Mouse (Mus musculus) embryo, embryonic 10.5 days (tissue): ENCODE measurements around the gene Opcml.
A peak's percentile ranks its signal among the peaks of the same experiment; 100 is the strongest.

Source experiments
- DNase-seq: peaks from one replicate; pipeline ENCODE4 v3.0.0-alpha.2; 2015; ENCODE audit warnings: low spot score

The Opcml gene

GRCm38 (mm10) chr9:28160953-28161352, 370.4 kb downstream of the Opcml start:
- DNase-seq: no peak

- DNase-seq: no peak
These were observed 373.4 kb downstream of the Opcml start for GRCm38 (mm10) chr9:28163946-28164345.

DNA sequence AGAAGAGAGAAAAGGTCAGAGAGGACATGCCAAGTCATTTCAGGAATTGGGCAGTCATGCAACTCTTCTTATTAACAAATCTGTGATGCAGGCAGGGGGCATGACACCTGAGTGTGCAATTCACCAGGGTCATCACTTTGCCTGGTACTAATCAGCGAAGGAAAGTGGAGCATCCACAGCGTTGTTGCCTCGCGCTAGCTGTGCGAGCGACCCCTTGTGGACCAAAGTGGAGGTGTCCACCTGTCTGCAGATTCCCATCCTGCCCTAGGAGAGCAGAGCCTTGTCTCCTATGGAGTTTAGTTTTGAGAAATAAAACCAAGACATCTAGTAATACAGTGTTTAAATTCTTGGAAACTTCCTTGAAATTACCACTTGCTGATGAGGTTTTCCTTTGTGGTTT, 381.3 kb downstream of the Opcml start:
- DNase-seq: peak; percentile 65

- DNase-seq: no peak
These were observed 386.5 kb downstream of the Opcml start for GRCm38 (mm10) chr9:28177052-28177451.

GRCm38 (mm10) chr9:28178123-28178887, 387.7 kb downstream of the Opcml start:
- DNase-seq: no peak

DNA sequence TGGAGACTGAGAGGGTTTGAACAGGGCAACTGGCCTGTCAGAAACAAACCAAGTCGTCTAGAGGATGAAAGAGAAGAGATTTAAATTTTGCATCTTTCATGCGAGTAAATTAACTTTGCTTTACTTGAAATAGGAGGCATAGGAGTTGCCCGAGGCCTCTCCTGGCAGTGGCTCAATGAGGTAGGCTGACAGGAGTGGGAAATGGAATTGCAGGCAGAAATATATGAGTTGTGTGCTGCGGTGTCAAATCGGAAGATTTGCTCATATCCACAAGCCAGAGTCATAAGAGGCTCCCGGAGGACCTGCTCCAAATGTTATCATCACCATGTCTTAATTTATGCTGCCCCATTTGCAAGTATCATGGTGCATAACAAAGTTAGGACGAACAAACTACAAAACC, 391.3 kb downstream of the Opcml start:
- DNase-seq: no peak

- no peak for DNase-seq
These were observed 399.7 kb downstream of the Opcml start for GRCm38 (mm10) chr9:28190226-28190625.

GRCm38 (mm10) chr9:28190751-28191150, 400.2 kb downstream of the Opcml start:
- no peak for DNase-seq

DNA sequence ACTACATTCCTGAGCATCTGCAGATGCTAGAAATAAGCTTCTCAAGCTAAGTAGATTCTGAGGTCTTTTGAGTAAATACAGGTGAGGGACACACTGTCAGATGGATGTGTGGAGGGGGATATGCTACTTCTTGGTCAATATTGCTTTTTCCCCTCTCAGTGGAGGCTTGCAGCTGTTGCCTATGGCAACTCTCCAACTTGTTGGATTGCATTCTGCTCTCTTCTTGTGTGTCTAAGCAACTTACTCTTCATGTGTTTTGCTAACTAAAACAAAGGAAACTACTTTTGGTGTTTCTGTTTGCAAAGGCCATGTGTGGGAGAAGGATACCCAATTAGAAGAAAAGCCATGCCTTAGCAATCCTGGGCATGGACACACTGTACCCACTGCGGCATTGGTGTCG, 406.0 kb downstream of the Opcml start:
- no peak for DNase-seq

DNA sequence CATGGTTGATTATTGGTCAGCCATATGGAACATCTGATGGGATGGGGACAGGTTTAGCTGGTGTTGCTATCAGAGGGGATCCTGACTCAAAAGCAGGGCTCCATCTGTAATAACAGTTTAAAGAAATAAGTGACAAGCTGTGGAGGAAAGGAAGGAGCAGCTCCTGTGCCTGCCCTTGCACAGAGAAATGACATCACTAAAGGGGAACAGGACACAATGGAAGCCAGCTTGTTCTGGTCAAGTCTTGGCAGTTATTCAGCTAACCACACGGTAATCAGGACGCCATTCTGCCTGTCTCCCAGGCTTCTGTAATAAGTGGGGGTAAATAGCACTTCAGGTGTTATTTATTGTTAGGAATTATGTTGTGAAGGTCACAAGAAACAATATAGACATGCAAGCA, 406.5 kb downstream of the Opcml start:
- no peak for DNase-seq

DNA sequence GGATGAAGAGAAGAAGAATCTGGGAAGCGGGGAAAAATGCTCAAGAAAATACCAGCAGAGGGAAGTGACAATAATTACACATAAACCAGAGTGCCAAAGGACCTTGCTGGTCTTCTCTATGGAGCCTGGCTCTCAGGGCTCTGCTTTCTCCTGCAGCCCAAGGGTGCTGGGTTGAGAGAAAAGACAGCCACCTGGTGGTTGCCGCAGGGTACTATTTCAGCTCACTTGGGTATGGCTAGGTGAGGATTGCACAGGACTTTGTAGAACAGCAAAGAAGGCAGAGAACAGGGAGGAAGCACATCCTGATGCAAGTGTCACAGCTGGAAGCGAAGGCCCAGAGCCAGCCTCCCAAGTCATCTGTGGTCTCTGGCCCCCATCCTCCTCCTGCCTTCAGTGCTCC, 407.1 kb downstream of the Opcml start:
- DNase-seq: peak; percentile 58

DNA sequence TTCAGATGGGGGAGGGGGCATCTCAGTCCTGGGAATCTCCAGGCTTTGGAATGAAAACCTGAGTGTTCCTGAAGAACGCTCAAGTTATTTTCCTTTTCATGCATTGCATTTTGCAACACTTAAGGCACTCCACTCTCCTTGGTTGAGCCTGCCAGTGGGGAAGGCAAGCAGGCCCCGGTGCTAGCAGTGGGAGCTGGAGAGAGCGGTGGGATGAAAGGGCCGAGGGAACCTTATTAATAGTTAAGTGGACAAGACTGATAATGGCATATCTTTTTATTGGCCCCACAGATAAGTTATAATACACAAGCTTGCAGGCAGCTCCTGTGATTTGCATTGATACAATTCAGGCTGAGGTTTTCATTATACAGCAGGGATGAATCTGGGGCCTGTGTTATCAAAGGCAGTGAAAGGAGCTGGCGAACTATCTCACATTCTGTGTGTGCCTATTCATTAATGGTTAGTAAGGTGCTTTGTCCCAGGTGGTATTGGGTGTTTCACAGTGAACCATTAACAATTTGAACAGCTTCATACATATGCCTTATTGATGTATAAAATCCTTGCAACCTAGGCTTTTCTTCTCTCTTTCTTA, 407.6 kb downstream of the Opcml start:
- no peak for DNase-seq

DNA sequence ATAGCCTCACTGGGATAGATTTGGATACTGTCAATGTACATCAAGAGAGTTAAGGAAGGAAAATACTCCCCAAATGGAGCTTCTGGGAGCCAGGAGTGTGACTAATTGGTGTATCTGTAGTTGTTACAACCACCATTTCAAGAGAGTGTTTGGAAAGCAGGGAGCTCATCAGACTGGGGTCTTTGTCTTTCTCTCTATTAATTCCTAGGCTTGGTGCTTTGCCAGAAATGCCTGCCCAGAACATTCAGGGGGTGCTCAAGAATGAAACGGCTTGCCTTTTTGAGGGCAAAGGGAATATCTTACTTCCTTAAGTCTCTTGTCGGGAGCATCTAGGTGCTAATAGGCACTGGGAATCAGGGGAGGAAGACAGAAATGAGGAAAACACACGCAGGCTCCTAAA, 416.9 kb downstream of the Opcml start:
- no peak for DNase-seq

DNA sequence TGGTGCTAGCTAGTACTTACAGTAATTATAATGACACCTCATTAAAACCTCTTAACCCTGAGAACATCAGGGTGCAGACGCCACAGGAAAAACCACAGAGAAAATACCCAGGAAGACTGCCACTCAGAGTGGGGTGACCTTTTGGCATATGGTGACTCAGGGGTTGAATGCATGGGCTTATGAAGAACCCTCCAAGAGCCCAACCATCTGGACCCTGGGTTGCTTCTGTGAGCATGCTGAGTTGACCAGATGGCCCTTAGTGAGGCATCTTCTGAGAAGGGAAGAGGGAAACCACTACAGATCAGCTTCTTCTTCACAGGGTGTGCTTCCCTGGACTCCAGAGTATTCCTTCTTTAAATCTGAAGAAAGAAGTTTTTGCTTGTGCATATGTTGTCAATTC, 418.1 kb downstream of the Opcml start:
- no peak for DNase-seq

GRCm38 (mm10) chr9:28211877-28212276, 421.3 kb downstream of the Opcml start:
- DNase-seq: peak; percentile 1

DNA sequence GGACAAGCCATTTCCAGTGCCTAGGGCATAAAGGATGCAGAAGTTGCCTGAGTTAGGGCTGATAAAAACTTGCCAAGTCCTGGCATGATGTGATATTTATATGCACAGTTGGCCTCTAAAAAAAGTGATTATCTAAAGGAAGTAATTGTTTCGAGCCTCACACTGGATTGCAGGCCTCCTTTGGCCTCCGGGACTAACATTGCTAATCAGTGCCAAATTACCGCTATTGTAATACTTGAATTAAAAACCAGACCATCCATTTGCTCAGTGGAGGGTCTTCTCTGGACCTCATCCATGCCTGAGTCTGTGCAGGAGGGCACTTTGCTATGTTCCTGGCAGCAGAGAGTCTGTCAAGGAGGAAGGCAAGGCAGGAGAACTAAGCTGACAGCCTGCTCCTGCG, 423.3 kb downstream of the Opcml start:
- no peak for DNase-seq

GRCm38 (mm10) chr9:28218026-28218646, 427.6 kb downstream of the Opcml start:
- DNase-seq: no peak

DNA sequence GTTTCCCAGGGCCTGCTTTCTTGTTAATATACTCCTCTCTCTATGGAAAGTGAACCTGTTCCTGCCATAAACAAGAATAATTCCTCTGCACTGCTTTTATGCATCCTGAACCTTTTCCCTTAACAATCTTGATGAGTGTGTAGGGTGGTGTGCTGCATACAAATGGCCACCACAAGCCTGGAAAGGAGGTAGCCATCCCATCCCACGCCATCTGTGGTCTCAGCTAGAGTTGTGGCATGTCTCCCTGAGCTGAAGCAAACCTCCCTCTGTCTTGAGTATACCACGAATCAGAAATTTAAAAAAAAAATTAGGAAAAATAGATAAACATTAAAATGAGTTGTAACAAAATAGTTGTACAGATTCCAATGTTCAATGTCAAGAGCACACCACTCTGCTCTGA, 432.2 kb downstream of the Opcml start:
- DNase-seq: no peak

- no peak for DNase-seq
These were observed 435.4 kb downstream of the Opcml start for GRCm38 (mm10) chr9:28225824-28226569.

GRCm38 (mm10) chr9:28226570-28226951, 436.0 kb downstream of the Opcml start:
- DNase-seq: no peak

GRCm38 (mm10) chr9:28238450-28238849, 447.9 kb downstream of the Opcml start:
- DNase-seq: no peak

DNA sequence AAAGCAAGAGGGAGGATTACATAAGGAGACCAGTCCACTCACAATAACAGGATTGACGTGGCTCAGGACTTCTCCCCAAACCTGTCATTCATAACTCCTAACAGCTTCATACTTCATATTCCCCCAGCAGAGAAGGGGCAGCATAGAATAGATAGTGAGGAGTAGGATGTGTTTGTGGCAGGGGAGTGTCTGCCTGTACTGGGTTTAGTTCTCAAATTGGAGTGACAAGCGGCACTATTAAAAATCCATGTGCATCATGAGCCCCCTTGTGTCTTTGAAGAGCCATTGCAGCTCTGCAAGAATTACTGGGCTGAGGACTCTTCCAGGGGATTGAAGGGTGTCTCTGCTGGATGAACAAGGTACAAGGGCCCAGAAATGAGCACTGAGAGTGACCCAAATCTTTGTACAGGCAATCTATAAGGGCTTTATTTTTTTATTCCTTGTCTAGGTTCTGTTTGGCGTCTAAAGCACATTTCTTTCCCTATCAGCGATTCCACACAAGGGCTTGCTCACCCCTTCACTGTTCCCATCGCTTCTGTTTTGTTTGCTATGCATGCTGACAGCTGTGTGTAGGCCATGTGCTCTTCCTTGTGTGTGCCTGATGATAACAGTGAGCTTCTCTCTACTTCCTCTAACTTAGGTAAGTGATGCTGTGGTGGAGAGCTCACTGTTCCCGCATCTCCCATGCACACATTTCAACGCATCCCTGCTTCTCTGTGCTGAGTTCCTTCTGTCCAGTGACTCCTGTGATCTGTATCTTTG, 457.3 kb downstream of the Opcml start:
- DNase-seq: peak; percentile 70
